ENCODE assay signal across 8 mouse cellular contexts in the genomic region with DNA sequence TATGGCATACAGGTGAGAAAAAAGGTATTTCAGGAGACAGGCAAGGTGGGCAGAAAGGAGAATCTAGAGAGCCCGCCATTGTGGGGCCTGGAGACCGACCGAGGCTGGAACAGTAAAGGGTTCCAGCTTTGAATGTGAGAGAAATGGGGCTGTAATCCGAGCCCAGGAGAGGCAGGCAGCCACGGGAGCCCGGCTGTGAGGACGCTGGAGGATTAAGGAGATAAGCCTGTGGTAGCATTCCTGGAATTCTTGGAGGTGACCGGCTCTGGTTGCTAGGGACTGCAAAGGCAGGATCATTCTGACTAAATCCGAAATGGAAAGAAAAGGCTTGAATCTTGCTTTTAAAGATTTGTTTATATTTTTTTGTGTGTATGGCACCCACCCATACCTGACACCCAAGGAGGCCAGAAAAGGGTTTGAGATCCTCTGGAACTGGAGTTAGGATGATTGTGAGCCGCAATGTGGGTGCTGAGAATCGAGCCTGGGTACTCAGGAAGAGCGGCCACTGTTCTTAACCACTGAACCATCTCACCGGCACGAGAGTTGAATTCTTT.
A peak's percentile ranks its signal among the peaks of the same experiment; 100 is the strongest.
DNase-seq lines count a peak whose midpoint lies in the region; ATAC-seq and TF ChIP-seq lines count a peak whose summit lies in the region.
"Had no signal": no experiment of that assay in that cellular context is flagged by ENCODE, and none has a peak within 500 bp of the region (broad histone marks: within the 10 kb centered on the region; RNA-seq: fewer than 3 reads in every experiment).

No protein-coding gene starts in this region.

- peak; percentile 86 for DNase-seq in midbrain, embryonic 10.5 days (ENCODE audit: low spot score)
- DNase-seq in midbrain, postnatal 0 days (ENCODE audit: low spot score): no peak
- DNase-seq in embryonic facial prominence, embryonic 11.5 days (ENCODE audit: low spot score): peak; percentile 79
- no peak for DNase-seq in layer of hippocampus, adult 18-20 months (ENCODE audit: low spot score in 2 of 2)
- DNase-seq in right cerebral cortex, postnatal 14 days: no peak
- no peak for DNase-seq in frontal cortex, postnatal 25 days (ENCODE audit: low spot score in 2 of 2)

- no peak overlapping the region for H3K9ac ChIP-seq in midbrain, postnatal 0 days (replicated peaks; ENCODE audit: low read length, poor library complexity, severe bottlenecking)
- no peak overlapping the region for H3K9ac ChIP-seq in embryonic facial prominence, embryonic 11.5 days (replicated peaks; ENCODE audit: low read length)
- H3K9ac ChIP-seq in limb, embryonic 12.5 days (replicated peaks): no peak overlapping the region
- H3K9ac ChIP-seq: neural tube, embryonic 12.5 days had no signal

- H3K4me1 ChIP-seq in midbrain, embryonic 10.5 days: peaks cover 74% of the 10 kb centered on the region
- peaks cover 6% of the 10 kb centered on the region; the same call in 1 of the 2 replicates for H3K4me1 ChIP-seq in midbrain, postnatal 0 days (ENCODE audit: insufficient read depth, low read length)
- H3K4me1 ChIP-seq in embryonic facial prominence, embryonic 11.5 days (ENCODE audit: control insufficient read depth, insufficient read depth, low read length): peaks cover 5% of the 10 kb centered on the region
- H3K4me1 ChIP-seq in limb, embryonic 12.5 days (replicated peaks): peaks cover 31% of the 10 kb centered on the region

- H3K27ac ChIP-seq in midbrain, embryonic 10.5 days (replicated peaks): peak overlapping the region; percentile 80
- no peak overlapping the region for H3K27ac ChIP-seq in midbrain, postnatal 0 days (ENCODE audit: low read depth, low read length)
- H3K27ac ChIP-seq in embryonic facial prominence, embryonic 11.5 days (replicated peaks; ENCODE audit: low read depth, low read length): no peak overlapping the region
- H3K27ac ChIP-seq in limb, embryonic 12.5 days: peak overlapping the region; percentile 41
- H3K27ac ChIP-seq: neural tube, embryonic 12.5 days had no signal

- no peaks in the 10 kb centered on the region for H3K36me3 ChIP-seq in midbrain, embryonic 10.5 days
- H3K36me3 ChIP-seq in midbrain, postnatal 0 days (ENCODE audit: insufficient read depth, low read length): no peaks in the 10 kb centered on the region
- no peaks in the 10 kb centered on the region for H3K36me3 ChIP-seq in embryonic facial prominence, embryonic 11.5 days (replicated peaks; ENCODE audit: control insufficient read depth, insufficient read depth, low read depth, low read length)
- H3K36me3 ChIP-seq in limb, embryonic 12.5 days: no peaks in the 10 kb centered on the region
- H3K36me3 ChIP-seq: neural tube, embryonic 12.5 days had no signal

- no peaks in the 10 kb centered on the region for H3K27me3 ChIP-seq in midbrain, embryonic 10.5 days (ENCODE audit: low read depth, poor library complexity, severe bottlenecking)
- no peaks in the 10 kb centered on the region for H3K27me3 ChIP-seq in midbrain, postnatal 0 days (ENCODE audit: insufficient read depth, low read length)
- no peaks in the 10 kb centered on the region for H3K27me3 ChIP-seq in embryonic facial prominence, embryonic 11.5 days (ENCODE audit: control insufficient read depth, insufficient read depth, low read length)
- H3K27me3 ChIP-seq in limb, embryonic 12.5 days: no peaks in the 10 kb centered on the region
- H3K27me3 ChIP-seq: neural tube, embryonic 12.5 days had no signal

- ATAC-seq in midbrain, postnatal 0 days (ENCODE audit: low FRiP score): no peak
- ATAC-seq in embryonic facial prominence, embryonic 11.5 days (replicated peaks; ENCODE audit: insufficient number of reproducible peaks, low FRiP score, low TSS enrichment, low read depth): 0 out of 2 replicates have a peak, but pooled peaks have one; percentile 69
- ATAC-seq in limb, embryonic 12.5 days (ENCODE audit: insufficient number of reproducible peaks, insufficient read depth, low FRiP score, low TSS enrichment, low read depth): no peak

- peak overlapping the region; percentile 29; the same call in 1 of the 2 replicates for H3K4me3 ChIP-seq in midbrain, embryonic 10.5 days
- H3K4me3 ChIP-seq in midbrain, postnatal 0 days (ENCODE audit: low read depth, low read length): no peak overlapping the region
- no peak overlapping the region for H3K4me3 ChIP-seq in embryonic facial prominence, embryonic 11.5 days (ENCODE audit: low read depth, low read length)
- no peak overlapping the region for H3K4me3 ChIP-seq in limb, embryonic 12.5 days (replicated peaks)
- H3K4me3 ChIP-seq: neural tube, embryonic 12.5 days had no signal

- no peak for TF ChIP-seq CTCF in midbrain, postnatal 0 days (IDR thresholded peaks at IDR 0.05)

- H3K4me2 ChIP-seq in midbrain, postnatal 0 days (ENCODE audit: low read depth, low read length, poor library complexity, severe bottlenecking): no peak overlapping the region
- H3K4me2 ChIP-seq in embryonic facial prominence, embryonic 11.5 days (ENCODE audit: low read depth, low read length): no peak overlapping the region
- H3K4me2 ChIP-seq in limb, embryonic 12.5 days: peak overlapping the region; percentile 31
- H3K4me2 ChIP-seq: neural tube, embryonic 12.5 days had no signal

- 3% methylated on average over 14 of the region's 14 CpGs for WGBS in midbrain, embryonic 10.5 days
- 17% methylated on average over 14 of the region's 14 CpGs for WGBS in midbrain, postnatal 0 days
- WGBS in embryonic facial prominence, embryonic 11.5 days: 11% methylated on average over 14 of the region's 14 CpGs
- 25% methylated on average over 14 of the region's 14 CpGs for WGBS in limb, embryonic 12.5 days

- no peaks in the 10 kb centered on the region for H3K9me3 ChIP-seq in midbrain, embryonic 10.5 days (replicated peaks)
- no peaks in the 10 kb centered on the region for H3K9me3 ChIP-seq in midbrain, postnatal 0 days (ENCODE audit: low read length)
- H3K9me3 ChIP-seq in embryonic facial prominence, embryonic 11.5 days (replicated peaks; ENCODE audit: control insufficient read depth, low read length): no peaks in the 10 kb centered on the region
- no peaks in the 10 kb centered on the region for H3K9me3 ChIP-seq in limb, embryonic 12.5 days
- H3K9me3 ChIP-seq: neural tube, embryonic 12.5 days had no signal

Comparison
In these comparisons a context has a peak if more than half of its experiments do, and no peak if none do; other contexts are left out.
1. DNase-seq: peak in midbrain, embryonic 10.5 days (single experiment) and embryonic facial prominence, embryonic 11.5 days (single experiment); none in midbrain, postnatal 0 days (single experiment), layer of hippocampus, adult 18-20 months (0 of 2), right cerebral cortex, postnatal 14 days (single experiment) and frontal cortex, postnatal 25 days (0 of 2).
2. H3K27ac ChIP-seq: peak in midbrain, embryonic 10.5 days (single experiment) and limb, embryonic 12.5 days (single experiment); none in midbrain, postnatal 0 days (single experiment) and embryonic facial prominence, embryonic 11.5 days (single experiment).